Mouse (Mus musculus): ENCODE data around the gene Ralgps2. TPM values are rescaled to one million over a fixed set of nuclear protein-coding genes. Genes with fewer than 3 reads are reported as not detected.

The Ralgps2 gene
- polyA plus RNA-seq, 1 experiment, result 5.9 TPM

DNA sequence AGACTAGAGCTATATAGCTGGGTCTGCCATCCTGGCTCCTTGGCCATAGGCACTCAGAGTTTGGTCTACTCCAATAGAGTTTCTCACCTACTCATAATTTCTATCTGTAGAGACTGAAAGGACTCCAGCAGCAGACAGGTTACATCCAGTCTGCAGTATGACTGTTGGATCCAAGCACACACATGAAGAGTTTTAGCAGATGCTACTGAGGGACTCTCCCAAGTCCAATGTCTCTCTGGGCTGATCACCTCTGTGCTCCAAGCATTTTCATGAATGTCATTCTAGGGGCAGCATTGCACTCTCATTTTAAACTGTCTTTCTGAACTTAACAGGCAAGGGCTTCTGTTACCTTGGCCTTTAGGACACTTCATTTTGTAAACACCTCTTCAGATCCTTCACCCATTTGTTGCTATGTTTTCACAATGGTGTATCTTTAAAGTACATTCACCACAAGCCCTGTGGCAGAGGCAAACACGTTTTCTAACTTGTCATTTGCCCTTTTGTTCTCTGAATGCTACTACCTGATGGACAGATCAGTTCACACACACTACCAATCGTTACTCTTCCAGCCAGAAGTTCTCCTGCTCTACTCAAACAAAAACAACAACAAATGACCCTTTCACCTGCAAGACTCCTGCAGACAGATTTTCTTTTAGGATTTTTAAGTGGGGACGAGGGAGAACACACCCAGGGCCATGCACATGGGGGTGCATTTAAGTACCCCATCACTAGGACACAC, 7.2 kb downstream of the Ralgps2 start:
- H3K4me1 ChIP-seq (ENCODE audit: control insufficient read depth, insufficient read depth, low read length), result no peaks in the 10 kb centered on the region
- WGBS, result 44% methylated on average over 3 of the region's 3 CpGs
- TF ChIP-seq POLR2A (IDR thresholded peaks at IDR 0.05; ENCODE audit: low read depth, low read length), result no peak
- TF ChIP-seq CTCF (conservative IDR thresholded peaks at IDR 0.05; ENCODE audit: insufficient read depth, insufficient read length, low read depth, low read length), result no peak
- no peak overlapping the region for H3K27ac ChIP-seq (ENCODE audit: insufficient read depth, low read depth, low read length)
- no peaks in the 10 kb centered on the region for H3K27me3 ChIP-seq (replicated peaks; ENCODE audit: control insufficient read depth, insufficient read depth, low read length)
- DNase-seq, result no peak
- H3K36me3 ChIP-seq (ENCODE audit: control insufficient read depth, insufficient read depth, low read length), result no peaks in the 10 kb centered on the region
- no peak overlapping the region for H3K4me3 ChIP-seq (ENCODE audit: insufficient read depth, low read depth, low read length)

DNA sequence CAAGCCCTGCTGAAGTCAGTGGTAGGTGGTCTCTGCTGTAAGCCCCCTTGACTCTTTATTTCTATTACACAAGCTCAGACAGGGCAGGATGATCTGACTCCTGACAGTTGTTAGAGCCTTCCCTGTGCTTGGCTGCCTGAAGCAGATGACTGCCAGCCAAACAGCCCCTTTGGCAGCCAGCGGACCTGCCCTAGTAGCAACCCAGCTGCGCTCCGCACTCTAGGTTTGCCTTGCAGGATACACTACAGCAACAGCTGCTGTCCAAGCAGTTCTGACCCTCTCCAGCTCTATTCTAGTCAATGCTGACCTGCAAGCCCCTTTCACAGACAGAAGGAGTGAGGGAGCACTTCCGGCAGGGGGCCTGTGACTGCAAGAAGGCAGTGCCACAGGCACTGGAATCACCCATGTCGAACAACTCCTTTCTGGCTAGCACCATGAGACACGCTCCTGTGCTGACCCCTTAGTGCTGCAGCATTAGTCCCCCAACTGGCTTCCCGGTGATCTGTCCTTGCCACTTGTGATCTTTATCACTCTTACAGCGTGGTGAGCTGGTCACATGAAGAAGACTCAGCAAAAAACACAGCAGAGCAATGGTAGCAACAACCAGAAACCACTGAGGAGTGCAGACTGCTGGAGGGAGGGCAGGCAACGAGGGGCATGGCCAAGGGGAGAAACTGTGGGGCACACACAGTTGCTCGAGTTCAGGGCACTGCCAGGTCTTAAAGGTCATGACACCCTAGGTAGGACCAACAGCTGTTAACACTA, 8.1 kb downstream of the Ralgps2 start:
- Histone ChIP-seq H3K4me1 (ENCODE audit: control insufficient read depth, insufficient read depth, low read length) (no peaks in the 10 kb centered on the region), H3K27ac (ENCODE audit: insufficient read depth, low read depth, low read length) (no peak overlapping the region), H3K4me3 (ENCODE audit: insufficient read depth, low read depth, low read length) (no peak overlapping the region), H3K36me3 (ENCODE audit: control insufficient read depth, insufficient read depth, low read length) (no peaks in the 10 kb centered on the region), H3K27me3 (replicated peaks; ENCODE audit: control insufficient read depth, insufficient read depth, low read length) (no peaks in the 10 kb centered on the region)
- WGBS, result 68% methylated on average over 10 of the region's 10 CpGs
- no peak for DNase-seq
- TF ChIP-seq POLR2A (IDR thresholded peaks at IDR 0.05; ENCODE audit: low read depth, low read length) (no peak), CTCF (conservative IDR thresholded peaks at IDR 0.05; ENCODE audit: insufficient read depth, insufficient read length, low read depth, low read length) (no peak)

DNA sequence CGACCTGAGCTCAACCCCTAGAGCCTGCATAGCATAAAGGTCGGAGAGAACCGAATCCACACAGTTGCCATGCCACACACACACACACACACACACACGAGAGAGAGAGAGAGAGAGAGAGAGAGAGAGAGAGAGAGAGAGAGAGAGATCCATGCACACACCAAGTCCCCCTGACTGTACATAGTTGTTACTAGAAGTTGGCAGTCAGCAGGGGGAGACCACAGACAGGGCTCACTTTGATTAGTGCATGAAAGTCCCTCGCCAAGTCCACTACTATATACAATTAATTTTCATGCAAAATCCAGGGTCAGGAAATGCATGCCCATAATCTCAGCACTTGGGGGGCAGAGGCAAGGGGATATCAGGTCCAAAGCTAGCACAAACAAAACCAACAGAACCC, 9.2 kb downstream of the Ralgps2 start:
- 65% methylated on average over 5 of the region's 5 CpGs for WGBS
- no peak for TF ChIP-seq POLR2A (IDR thresholded peaks at IDR 0.05; ENCODE audit: low read depth, low read length)
- TF ChIP-seq CTCF (conservative IDR thresholded peaks at IDR 0.05; ENCODE audit: insufficient read depth, insufficient read length, low read depth, low read length), result 0 out of 2 replicates have a peak, but pooled peaks have one; percentile 8
- no peak for DNase-seq
- no peaks in the 10 kb centered on the region for H3K4me1 ChIP-seq (ENCODE audit: control insufficient read depth, insufficient read depth, low read length)
- no peak overlapping the region for H3K27ac ChIP-seq (ENCODE audit: insufficient read depth, low read depth, low read length)
- no peaks in the 10 kb centered on the region for H3K27me3 ChIP-seq (replicated peaks; ENCODE audit: control insufficient read depth, insufficient read depth, low read length)
- no peaks in the 10 kb centered on the region for H3K36me3 ChIP-seq (ENCODE audit: control insufficient read depth, insufficient read depth, low read length)
- H3K4me3 ChIP-seq (ENCODE audit: insufficient read depth, low read depth, low read length), result no peak overlapping the region

DNA sequence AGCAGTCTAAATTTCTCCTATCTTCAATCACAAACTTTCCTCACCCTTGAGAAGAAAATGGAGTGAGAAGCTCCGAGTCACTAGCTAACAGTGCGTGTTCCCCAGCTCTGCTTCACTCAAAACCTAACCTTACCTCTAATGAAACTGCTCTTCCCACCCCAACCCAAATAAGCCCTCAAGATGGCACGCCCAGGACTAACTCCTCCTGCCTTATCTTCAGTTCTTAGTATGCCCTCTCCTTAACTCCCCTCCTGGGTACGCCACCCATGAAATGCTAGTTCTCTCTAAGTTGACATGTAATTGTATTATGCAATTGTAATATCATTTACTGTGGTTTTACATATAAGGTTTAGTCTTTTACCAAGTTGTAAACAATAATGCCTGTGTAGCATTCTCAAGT, 11.2 kb downstream of the Ralgps2 start:
- no peak for DNase-seq
- 98% methylated on average over 4 of the region's 4 CpGs for WGBS
- H3K4me3 ChIP-seq (ENCODE audit: insufficient read depth, low read depth, low read length), result no peak overlapping the region
- H3K27me3 ChIP-seq (replicated peaks; ENCODE audit: control insufficient read depth, insufficient read depth, low read length), result no peaks in the 10 kb centered on the region
- H3K36me3 ChIP-seq (ENCODE audit: control insufficient read depth, insufficient read depth, low read length), result no peaks in the 10 kb centered on the region
- TF ChIP-seq POLR2A (IDR thresholded peaks at IDR 0.05; ENCODE audit: low read depth, low read length), result no peak
- no peak for TF ChIP-seq CTCF (conservative IDR thresholded peaks at IDR 0.05; ENCODE audit: insufficient read depth, insufficient read length, low read depth, low read length)
- no peaks in the 10 kb centered on the region for H3K4me1 ChIP-seq (ENCODE audit: control insufficient read depth, insufficient read depth, low read length)
- no peak overlapping the region for H3K27ac ChIP-seq (ENCODE audit: insufficient read depth, low read depth, low read length)

DNA sequence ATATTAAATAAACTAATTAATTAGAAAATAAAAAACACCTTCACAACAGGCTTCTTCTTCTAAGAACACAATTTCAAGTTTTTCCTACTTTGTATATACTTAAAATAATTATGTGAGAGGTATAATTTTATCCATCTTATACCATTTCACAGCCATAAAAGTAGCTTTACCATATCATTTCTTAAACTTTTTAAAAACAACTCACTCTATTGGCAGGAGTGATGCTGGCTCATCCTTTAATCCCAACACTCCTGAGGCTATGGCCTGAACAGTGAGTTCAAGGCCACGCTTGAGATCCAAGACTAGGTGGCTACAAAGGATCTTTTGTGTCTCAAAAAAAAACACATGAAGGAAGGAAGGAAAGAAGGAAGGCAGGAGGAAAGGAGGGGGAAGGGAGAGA, 15.9 kb downstream of the Ralgps2 start:
- no peak overlapping the region for H3K27ac ChIP-seq (ENCODE audit: insufficient read depth, low read depth, low read length)
- 97% methylated on average over 1 of the region's 1 CpGs for WGBS
- TF ChIP-seq POLR2A (IDR thresholded peaks at IDR 0.05; ENCODE audit: low read depth, low read length), result no peak
- TF ChIP-seq CTCF (conservative IDR thresholded peaks at IDR 0.05; ENCODE audit: insufficient read depth, insufficient read length, low read depth, low read length), result no peak
- H3K4me1 ChIP-seq (ENCODE audit: control insufficient read depth, insufficient read depth, low read length), result peaks cover 9% of the 10 kb centered on the region
- no peak overlapping the region for H3K4me3 ChIP-seq (ENCODE audit: insufficient read depth, low read depth, low read length)
- H3K27me3 ChIP-seq (replicated peaks; ENCODE audit: control insufficient read depth, insufficient read depth, low read length), result no peaks in the 10 kb centered on the region
- no peaks in the 10 kb centered on the region for H3K36me3 ChIP-seq (ENCODE audit: control insufficient read depth, insufficient read depth, low read length)
- DNase-seq, result no peak

DNA sequence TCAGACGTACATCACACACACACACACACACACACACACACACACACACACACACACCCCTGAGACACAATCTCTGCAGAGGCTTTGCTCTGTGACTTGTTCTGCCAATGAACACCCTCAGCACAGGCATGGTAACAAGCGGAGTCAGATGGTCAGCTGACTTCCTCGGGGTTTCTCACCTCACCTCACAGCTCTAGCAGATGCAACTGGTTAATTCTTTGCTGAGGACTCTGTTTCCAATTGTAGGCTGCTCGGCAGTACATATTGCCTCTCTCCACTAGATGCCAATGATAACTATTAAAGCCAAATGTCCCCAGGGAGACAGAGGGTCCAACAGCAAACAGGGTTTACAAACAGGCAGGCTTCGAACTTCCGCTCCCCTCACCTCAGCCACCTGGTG, 16.5 kb downstream of the Ralgps2 start:
- Histone ChIP-seq H3K27me3 (replicated peaks; ENCODE audit: control insufficient read depth, insufficient read depth, low read length) (no peaks in the 10 kb centered on the region), H3K27ac (ENCODE audit: insufficient read depth, low read depth, low read length) (no peak overlapping the region), H3K4me1 (ENCODE audit: control insufficient read depth, insufficient read depth, low read length) (peaks cover 9% of the 10 kb centered on the region), H3K4me3 (ENCODE audit: insufficient read depth, low read depth, low read length) (no peak overlapping the region), H3K36me3 (ENCODE audit: control insufficient read depth, insufficient read depth, low read length) (no peaks in the 10 kb centered on the region)
- DNase-seq, result no peak
- TF ChIP-seq POLR2A (IDR thresholded peaks at IDR 0.05; ENCODE audit: low read depth, low read length), result no peak
- no peak for TF ChIP-seq CTCF (conservative IDR thresholded peaks at IDR 0.05; ENCODE audit: insufficient read depth, insufficient read length, low read depth, low read length)
- 74% methylated on average over 6 of the region's 6 CpGs for WGBS

DNA sequence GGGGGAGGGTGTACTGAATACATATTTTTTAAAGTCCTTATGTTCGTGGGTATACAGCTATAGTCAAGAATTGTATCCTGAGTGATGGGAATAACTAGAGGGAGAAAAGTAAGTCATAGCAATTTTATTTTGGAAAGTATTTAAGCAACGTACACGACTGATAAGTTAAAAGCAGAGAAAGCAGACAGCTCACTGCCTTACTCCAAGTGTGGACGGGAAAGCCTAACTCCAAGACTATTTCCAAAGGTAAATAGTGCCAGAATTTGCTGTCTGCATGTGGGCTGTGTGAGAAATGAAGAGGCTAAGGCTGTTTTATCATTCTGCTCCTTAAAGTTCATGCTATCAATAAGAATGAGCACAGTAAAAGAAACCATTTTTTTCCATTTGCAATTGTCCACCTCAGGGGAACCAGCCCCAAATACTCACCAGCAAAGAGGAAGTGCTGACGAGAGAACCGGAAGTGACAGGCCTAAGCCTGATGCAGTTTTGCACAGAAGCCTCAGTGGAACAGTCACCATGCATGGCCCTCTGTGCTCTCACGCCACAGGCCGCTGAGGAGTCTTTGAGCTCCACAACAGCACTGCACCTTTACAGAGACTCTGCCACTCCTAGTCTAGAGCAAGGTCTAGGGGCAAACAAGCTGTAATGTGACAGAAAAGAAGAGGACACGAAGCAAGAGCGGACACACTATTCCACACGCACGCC, 18.0 kb downstream of the Ralgps2 start:
- 74% methylated on average over 12 of the region's 12 CpGs for WGBS
- H3K4me3 ChIP-seq (ENCODE audit: insufficient read depth, low read depth, low read length), result no peak overlapping the region
- H3K36me3 ChIP-seq (ENCODE audit: control insufficient read depth, insufficient read depth, low read length), result no peaks in the 10 kb centered on the region
- no peak overlapping the region for H3K27ac ChIP-seq (ENCODE audit: insufficient read depth, low read depth, low read length)
- peak; percentile 12 for DNase-seq
- peaks cover 9% of the 10 kb centered on the region for H3K4me1 ChIP-seq (ENCODE audit: control insufficient read depth, insufficient read depth, low read length)
- H3K27me3 ChIP-seq (replicated peaks; ENCODE audit: control insufficient read depth, insufficient read depth, low read length), result no peaks in the 10 kb centered on the region
- no peak for TF ChIP-seq POLR2A (IDR thresholded peaks at IDR 0.05; ENCODE audit: low read depth, low read length)
- no peak for TF ChIP-seq CTCF (conservative IDR thresholded peaks at IDR 0.05; ENCODE audit: insufficient read depth, insufficient read length, low read depth, low read length)
